Mouse (Mus musculus): Measurements from ENCODE around the gene Tsc22d2. TPM values are rescaled to one million over a fixed set of nuclear protein-coding genes. Genes with fewer than 3 reads are reported as not detected.
"Not testable (repeated sequence)": the region's sequence is repeated elsewhere in the genome, so short reads cannot be mapped to it uniquely, and the experiment has no call there.

Tsc22d2 gene
- polyA plus RNA-seq, 1 experiment from 2014 or later: 17.6 TPM

DNA sequence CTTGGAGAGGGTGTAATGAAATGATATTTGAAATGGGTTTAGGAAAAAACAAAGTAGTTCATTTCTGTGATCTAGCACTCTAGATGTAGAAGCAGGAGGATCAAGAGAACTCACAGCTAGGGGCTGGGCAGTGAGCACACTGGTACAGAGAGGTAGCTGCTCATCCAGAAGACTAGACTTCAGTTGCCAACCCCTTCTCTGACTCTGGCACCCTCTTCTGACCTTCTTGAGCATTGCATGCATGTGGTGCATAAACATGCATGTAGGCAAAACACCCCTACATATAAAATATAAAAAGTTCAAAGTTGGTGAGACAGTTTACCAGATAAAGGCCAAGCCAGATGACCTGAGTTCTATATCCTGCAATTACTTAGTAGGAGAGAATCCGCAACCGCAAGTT, 33.7 kb downstream of the Tsc22d2 start:
- Histone ChIP-seq H3K27me3 (ENCODE audit: insufficient read depth, low read length) (no peaks in the 10 kb centered on the region), H3K4me3 (ENCODE audit: low read depth, low read length) (no peak overlapping the region), H3K36me3 (ENCODE audit: insufficient read depth) (no peaks in the 10 kb centered on the region), H3K4me1 (ENCODE audit: insufficient read depth) (no peaks in the 10 kb centered on the region), H3K4me2 (no peak overlapping the region), H3K9ac (no peak overlapping the region), H3K9me3 (ENCODE audit: low read depth, low read length) (no peaks in the 10 kb centered on the region), H3K27ac (ENCODE audit: low read depth) (no peak overlapping the region)
- peak; percentile 40 for TF ChIP-seq CTCF (IDR thresholded peaks at IDR 0.05; ENCODE audit: low read depth)
- WGBS: 98% methylated on average over 2 of the region's 2 CpGs
- DNase-seq (peak; percentile 25), ATAC-seq (ENCODE audit: insufficient read depth) (no peak)

DNA sequence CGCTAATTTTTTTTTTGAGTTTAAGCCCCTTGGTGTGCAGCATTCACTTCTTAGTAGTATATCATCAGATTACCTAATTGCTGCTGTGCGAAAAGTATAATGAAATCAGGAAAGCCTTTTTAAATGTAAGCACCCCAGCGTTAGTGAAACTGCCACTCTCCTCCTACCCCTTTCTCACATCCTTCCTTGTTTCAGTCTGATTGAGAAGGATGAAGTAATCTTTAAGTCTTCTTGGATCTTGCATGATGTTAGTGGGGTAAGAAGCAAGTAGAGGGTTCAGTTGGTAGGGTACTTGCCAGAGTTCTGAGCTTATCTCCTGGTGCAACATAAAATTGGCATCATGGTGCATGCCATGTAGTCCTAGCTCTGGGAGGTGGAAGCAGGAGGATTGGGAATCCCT, 35.0 kb downstream of the Tsc22d2 start:
- Histone ChIP-seq H3K27ac (ENCODE audit: low read depth) (no peak overlapping the region), H3K9me3 (ENCODE audit: low read depth, low read length) (no peaks in the 10 kb centered on the region), H3K4me1 (ENCODE audit: insufficient read depth) (no peaks in the 10 kb centered on the region), H3K36me3 (ENCODE audit: insufficient read depth) (no peaks in the 10 kb centered on the region), H3K4me2 (no peak overlapping the region), H3K9ac (no peak overlapping the region), H3K27me3 (ENCODE audit: insufficient read depth, low read length) (no peaks in the 10 kb centered on the region), H3K4me3 (ENCODE audit: low read depth, low read length) (no peak overlapping the region)
- no peak for TF ChIP-seq CTCF (IDR thresholded peaks at IDR 0.05; ENCODE audit: low read depth)
- DNase-seq: no peak
- ATAC-seq (ENCODE audit: insufficient read depth): no peak
- 90% methylated on average over 3 of the region's 3 CpGs for WGBS

DNA sequence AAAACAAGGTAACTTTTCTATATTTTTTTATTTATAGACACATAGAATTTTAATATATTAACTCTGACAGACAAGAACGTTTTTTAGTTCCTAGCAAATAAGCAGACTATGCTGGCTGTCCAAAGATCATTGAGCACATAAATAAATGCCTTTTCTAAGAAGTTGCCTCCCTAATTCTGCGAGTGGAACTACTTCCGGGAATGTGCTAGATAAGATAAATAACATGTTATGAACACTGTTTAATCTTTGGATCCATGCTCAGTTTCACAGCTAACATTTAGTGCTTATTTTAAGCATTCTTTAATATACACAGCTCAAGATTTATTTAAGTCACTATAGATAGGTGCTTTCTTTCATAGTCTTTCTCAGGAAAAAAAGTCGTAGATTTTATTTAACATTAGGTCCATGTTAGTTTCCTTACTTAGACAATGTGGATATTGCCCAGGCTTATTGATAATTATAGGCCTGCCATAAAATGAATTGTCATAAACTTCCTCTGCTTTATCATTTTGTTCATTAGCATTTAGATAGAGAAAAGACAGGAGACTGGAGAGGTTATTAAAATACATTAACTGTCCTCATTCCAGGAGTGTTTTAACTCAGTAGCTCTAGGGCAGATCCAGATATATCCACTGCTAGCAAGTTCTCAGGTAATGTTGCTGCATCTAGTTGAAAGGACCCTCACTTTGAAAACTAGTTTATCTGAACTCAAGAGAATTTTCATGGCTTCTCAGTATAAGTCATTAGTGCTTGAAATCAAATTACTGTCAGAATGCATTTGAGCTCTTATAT, 40.1 kb downstream of the Tsc22d2 start:
- no peak overlapping the region for H3K27ac ChIP-seq (ENCODE audit: low read depth)
- ATAC-seq (ENCODE audit: insufficient read depth) (no peak), DNase-seq (peak; percentile 18)
- no peak for TF ChIP-seq CTCF (IDR thresholded peaks at IDR 0.05; ENCODE audit: low read depth)
- H3K9ac ChIP-seq: no peak overlapping the region
- no peak overlapping the region for H3K4me2 ChIP-seq
- no peaks in the 10 kb centered on the region for H3K9me3 ChIP-seq (ENCODE audit: low read depth, low read length)
- no peaks in the 10 kb centered on the region for H3K27me3 ChIP-seq (ENCODE audit: insufficient read depth, low read length)
- 28% methylated on average over 4 of the region's 4 CpGs for WGBS
- no peaks in the 10 kb centered on the region for H3K4me1 ChIP-seq (ENCODE audit: insufficient read depth)
- peaks cover 5% of the 10 kb centered on the region; the same call in 1 of the 2 replicates for H3K36me3 ChIP-seq (ENCODE audit: insufficient read depth)
- H3K4me3 ChIP-seq (ENCODE audit: low read depth, low read length): no peak overlapping the region

DNA sequence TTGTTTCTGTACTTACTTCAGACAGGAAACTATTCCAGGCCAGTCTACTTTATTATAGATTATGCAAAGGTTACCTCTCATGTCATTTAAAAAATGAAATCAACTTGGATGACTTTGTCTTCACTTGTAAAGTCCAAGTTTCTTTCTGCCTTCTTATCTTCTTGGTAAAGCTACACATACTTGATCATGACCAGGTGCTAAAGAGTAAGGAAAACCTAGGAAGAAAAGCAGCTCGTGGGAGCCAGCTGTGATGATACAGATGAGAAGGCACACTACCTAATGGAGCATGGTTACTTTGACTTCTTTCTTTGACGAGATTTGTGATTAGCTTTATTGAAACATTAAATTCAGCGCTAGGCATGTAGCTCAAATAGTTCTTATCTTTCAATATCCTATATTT, 40.7 kb downstream of the Tsc22d2 start:
- ATAC-seq (ENCODE audit: insufficient read depth): no peak

DNA sequence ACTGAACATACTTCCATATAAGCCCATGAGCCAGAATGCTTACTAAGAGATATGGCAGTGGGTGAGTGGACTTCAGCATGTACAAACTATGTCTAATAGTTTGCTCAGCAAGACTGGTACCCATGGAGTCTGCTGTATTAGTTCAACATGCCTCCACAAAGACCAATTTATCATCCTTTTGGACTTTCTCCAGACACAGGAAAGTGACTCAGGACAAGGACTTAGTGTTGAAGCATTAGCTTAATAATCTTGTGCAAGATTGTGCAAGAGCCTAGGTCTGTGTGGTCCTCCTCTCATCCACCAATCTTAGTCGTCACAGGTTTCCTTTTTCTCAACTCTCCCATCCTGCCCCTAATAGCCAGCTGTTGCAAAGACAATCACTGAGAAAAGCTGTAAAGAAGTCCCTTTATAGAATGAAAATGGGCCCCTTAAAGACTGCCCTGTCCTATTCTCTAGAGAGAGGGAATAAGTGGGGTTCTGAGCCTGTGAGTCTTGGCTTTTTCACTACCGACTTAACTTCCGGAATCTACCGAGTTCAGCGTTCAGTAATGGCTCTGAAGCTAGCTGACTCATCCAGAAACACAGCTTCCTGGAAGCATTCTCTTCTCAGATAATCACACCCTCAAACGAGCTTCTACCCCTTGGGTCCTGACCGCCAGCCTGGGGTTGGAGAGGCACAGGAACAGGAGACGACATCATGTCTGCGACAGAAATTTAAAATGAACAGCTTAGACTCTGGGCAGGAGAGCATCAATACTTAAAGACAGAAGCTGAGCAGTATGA, 55.3 kb downstream of the Tsc22d2 start:
- no peak for ATAC-seq (ENCODE audit: insufficient read depth)
- 68% methylated on average over 9 of the region's 9 CpGs for WGBS
- no peak for TF ChIP-seq CTCF (IDR thresholded peaks at IDR 0.05; ENCODE audit: low read depth)
- no peak overlapping the region for H3K9ac ChIP-seq
- H3K9me3 ChIP-seq (ENCODE audit: low read depth, low read length): no peaks in the 10 kb centered on the region
- DNase-seq: peak; percentile 16
- no peak overlapping the region for H3K4me2 ChIP-seq
- H3K27ac ChIP-seq (ENCODE audit: low read depth): no peak overlapping the region
- no peaks in the 10 kb centered on the region for H3K4me1 ChIP-seq (ENCODE audit: insufficient read depth)
- H3K27me3 ChIP-seq (ENCODE audit: insufficient read depth, low read length): no peaks in the 10 kb centered on the region
- no peak overlapping the region for H3K4me3 ChIP-seq (ENCODE audit: low read depth, low read length)
- no peaks in the 10 kb centered on the region for H3K36me3 ChIP-seq (ENCODE audit: insufficient read depth)

More for the DNA sequence above, 40.7 kb downstream of the Tsc22d2 start:
- Histone ChIP-seq H3K4me2 (no peak overlapping the region), H3K9me3 (ENCODE audit: low read depth, low read length) (no peaks in the 10 kb centered on the region), H3K4me1 (ENCODE audit: insufficient read depth) (no peaks in the 10 kb centered on the region), H3K27me3 (ENCODE audit: insufficient read depth, low read length) (no peaks in the 10 kb centered on the region), H3K36me3 (ENCODE audit: insufficient read depth) (peaks cover 12% of the 10 kb centered on the region), H3K9ac (no peak overlapping the region), H3K27ac (ENCODE audit: low read depth) (no peak overlapping the region), H3K4me3 (ENCODE audit: low read depth, low read length) (no peak overlapping the region)
- 83% methylated on average over 3 of the region's 3 CpGs for WGBS
- no peak for TF ChIP-seq CTCF (IDR thresholded peaks at IDR 0.05; ENCODE audit: low read depth)
- no peak for DNase-seq

DNA sequence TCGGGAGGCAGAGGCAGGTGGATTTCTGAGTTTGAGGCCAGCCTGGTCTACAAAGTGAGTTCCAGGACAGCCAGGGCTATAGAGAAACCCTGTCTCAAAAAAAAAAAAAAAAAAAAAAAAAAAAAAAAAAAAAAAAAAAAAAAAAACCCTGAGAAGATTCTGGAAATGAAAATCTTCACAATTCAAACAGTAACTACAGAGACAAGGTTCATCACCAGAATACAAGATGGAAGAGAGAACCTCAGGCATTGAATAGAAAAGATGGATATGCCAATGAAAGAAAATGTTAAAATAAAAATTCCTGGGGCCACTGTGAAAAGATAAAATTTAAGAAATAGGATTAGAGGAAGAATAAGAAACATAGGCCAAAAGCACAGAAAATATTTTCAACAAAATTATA, 60.8 kb downstream of the Tsc22d2 start:
- not testable (repeated sequence) for H3K27ac ChIP-seq (ENCODE audit: low read depth); H3K36me3 ChIP-seq (ENCODE audit: insufficient read depth); H3K27me3 ChIP-seq (ENCODE audit: insufficient read depth, low read length); H3K9ac ChIP-seq; H3K9me3 ChIP-seq (ENCODE audit: low read depth, low read length); H3K4me2 ChIP-seq; H3K4me1 ChIP-seq (ENCODE audit: insufficient read depth); H3K4me3 ChIP-seq (ENCODE audit: low read depth, low read length); DNase-seq; ATAC-seq (ENCODE audit: insufficient read depth)
- WGBS: 94% methylated on average over 1 of the region's 1 CpGs

DNA sequence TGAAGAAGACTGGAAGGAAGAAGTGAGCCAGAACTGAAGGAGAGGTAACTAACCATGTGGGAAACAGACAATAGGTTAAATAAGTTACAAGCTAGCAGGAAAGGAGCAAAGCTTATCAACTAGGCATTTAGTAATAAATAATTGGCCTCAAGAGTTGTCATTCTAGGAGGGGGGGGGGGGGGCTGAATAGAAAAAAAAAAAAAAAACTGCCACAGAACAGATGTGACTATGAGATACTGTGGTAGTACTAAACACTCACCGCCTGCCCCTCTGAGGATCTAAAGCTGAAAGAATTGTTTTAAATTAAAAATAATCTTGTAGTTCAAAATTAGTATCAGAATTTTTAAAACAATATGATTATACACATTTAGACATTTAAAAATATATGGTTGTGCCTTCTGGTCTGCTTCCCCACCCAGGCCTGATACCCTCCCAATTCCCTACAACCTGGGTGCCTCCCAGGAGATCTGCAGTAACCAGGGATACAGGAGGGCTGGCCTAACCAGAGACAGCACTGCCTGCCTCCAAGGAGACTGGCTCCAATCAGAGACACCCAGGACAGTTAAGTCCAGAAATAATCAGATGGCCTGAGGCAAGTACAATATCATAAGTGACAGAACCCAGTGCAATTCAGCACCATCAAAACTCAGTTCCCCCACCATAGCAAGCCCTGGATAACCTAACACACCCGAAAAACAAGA, 64.4 kb downstream of the Tsc22d2 start:
- no peak overlapping the region for H3K9ac ChIP-seq
- no peak for TF ChIP-seq CTCF (IDR thresholded peaks at IDR 0.05; ENCODE audit: low read depth)
- H3K4me3 ChIP-seq (ENCODE audit: low read depth, low read length): no peak overlapping the region
- no peaks in the 10 kb centered on the region for H3K27me3 ChIP-seq (ENCODE audit: insufficient read depth, low read length)
- H3K4me2 ChIP-seq: no peak overlapping the region
- H3K9me3 ChIP-seq (ENCODE audit: low read depth, low read length): no peaks in the 10 kb centered on the region
- no peaks in the 10 kb centered on the region for H3K36me3 ChIP-seq (ENCODE audit: insufficient read depth)
- H3K4me1 ChIP-seq (ENCODE audit: insufficient read depth): no peaks in the 10 kb centered on the region
- 82% methylated on average over 2 of the region's 2 CpGs for WGBS
- no peak overlapping the region for H3K27ac ChIP-seq (ENCODE audit: low read depth)
- ATAC-seq (ENCODE audit: insufficient read depth): no peak
- DNase-seq: no peak

All from lung, embryonic 14.5 days (tissue).